Mouse (Mus musculus) neural tube, embryonic 11.5 days (tissue): Measurements from ENCODE around the gene Stap1. TPM values are rescaled to one million over a fixed set of nuclear protein-coding genes. Genes with fewer than 3 reads are reported as not detected.

Source experiments
- ATAC-seq: fragments of 200-750 bp; cut with Nextera tagmentation; 2 replicates; pipeline ENCODE4 v1.8.0; 2017; ENCODE audit warnings: moderate number of reproducible peaks, mild to moderate bottlenecking, moderate TSS enrichment, moderate library complexity; ENCODE audit not compliant: insufficient read depth, low FRiP score, low TSS enrichment
- DNase-seq: peaks from one replicate; pipeline ENCODE4 v3.0.0-alpha.2; 2015; ENCODE audit warnings: low spot score
- H3K27ac ChIP-seq: fragments of 300-500 bp; sonication (generic); 2 replicates; pipeline ENCODE4 v1.5.1; 2014; ENCODE audit warnings: low read depth, mild to moderate bottlenecking, low read length
- H3K27me3 ChIP-seq: fragments of 300-500 bp; sonication (generic); 2 replicates; pipeline ENCODE4 v1.6.1; 2014; ENCODE audit warnings: mild to moderate bottlenecking, low read length, mixed read lengths; ENCODE audit not compliant: control insufficient read depth, insufficient read depth
- H3K36me3 ChIP-seq: fragments of 300-500 bp; sonication (generic); 2 replicates; pipeline ENCODE4 v1.6.1; 2014; ENCODE audit warnings: mild to moderate bottlenecking, low read length, moderate library complexity, mixed read lengths; ENCODE audit not compliant: control insufficient read depth, insufficient read depth
- H3K4me1 ChIP-seq: fragments of 300-500 bp; sonication (generic); 2 replicates; pipeline ENCODE4 v1.6.1; 2014; ENCODE audit warnings: low read length, mixed read lengths; ENCODE audit not compliant: control insufficient read depth, insufficient read depth
- H3K4me2 ChIP-seq: fragments of 300-500 bp; sonication (generic); 2 replicates; pipeline ENCODE4 v1.6.1; 2014; ENCODE audit warnings: low read depth, mild to moderate bottlenecking, moderate library complexity
- H3K4me3 ChIP-seq: fragments of 300-500 bp; sonication (generic); 2 replicates; pipeline ENCODE4 v1.5.1; 2014; ENCODE audit warnings: low read depth, low read length
- H3K9ac ChIP-seq: fragments of 300-500 bp; sonication (generic); 2 replicates; pipeline ENCODE4 v1.6.1; 2014; ENCODE audit warnings: mild to moderate bottlenecking, low read length
- H3K9me3 ChIP-seq: fragments of 300-500 bp; sonication (generic); 2 replicates; pipeline ENCODE4 v1.6.1; 2016; ENCODE audit warnings: low read length; ENCODE audit not compliant: control insufficient read depth
- WGBS: fragments of 180-500 bp; shearing (Covaris S2); extraction: QIAGEN DNeasy Blood & Tissue Kit; methylation state at CpG from one replicate; pipeline ENCODE4 v1.1.7; 2014; 5-methylcytosine and 5-hydroxymethylcytosine counted together
- polyA plus RNA-seq: library from polyadenylated mRNA; unstranded; fragments of >200 nt; fragmentation: Nextera tagmentation; extraction: Ambion mirVana; gene quantifications from 2 replicates; pipeline ENCODE4 v1.2.1, GENCODE M21; 2014

Gene Stap1
- polyA plus RNA-seq, 1 experiment from 2014 or later: 0.15 TPM

DNA sequence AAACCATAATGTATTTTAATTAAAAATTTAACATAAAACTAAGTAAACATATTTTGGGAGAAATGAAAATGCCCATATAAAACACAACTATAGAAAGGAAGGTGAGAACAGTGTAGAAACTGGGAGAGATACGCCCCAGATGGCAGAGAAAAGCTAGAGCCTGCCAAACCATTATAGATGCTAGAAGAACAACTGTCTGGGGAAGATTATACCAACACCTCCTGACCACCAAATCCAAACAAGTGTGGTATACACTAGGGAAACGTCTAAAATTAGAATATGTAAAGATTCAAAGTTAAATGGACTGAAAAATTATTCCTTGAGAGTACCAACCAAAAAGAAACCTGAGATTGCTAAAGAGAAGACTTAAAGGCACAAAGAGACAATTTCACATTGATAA, 35.1 kb downstream of the Stap1 start:
- Histone ChIP-seq H3K9me3 (no peaks in the 10 kb centered on the region), H3K4me3 (no peak overlapping the region), H3K27ac (no peak overlapping the region), H3K4me1 (no peaks in the 10 kb centered on the region), H3K9ac (no peak overlapping the region), H3K27me3 (no peaks in the 10 kb centered on the region), H3K4me2 (no peak overlapping the region), H3K36me3 (peaks cover 2% of the 10 kb centered on the region; the same call in 1 of the 2 replicates)
- DNase-seq (no peak), ATAC-seq (no peak)
- 83% methylated on average over 2 of the region's 2 CpGs for WGBS

GRCm38 (mm10) chr5:86111074-86111473, 39.5 kb downstream of the Stap1 start:
- H3K4me2 ChIP-seq: no peak overlapping the region
- DNase-seq (no peak), ATAC-seq (no peak)
- no peaks in the 10 kb centered on the region for H3K9me3 ChIP-seq
- peaks cover 2% of the 10 kb centered on the region; the same call in 1 of the 2 replicates for H3K36me3 ChIP-seq
- no peaks in the 10 kb centered on the region for H3K4me1 ChIP-seq
- 79% methylated on average over 1 of the region's 1 CpGs for WGBS
- H3K27ac ChIP-seq: no peak overlapping the region
- H3K4me3 ChIP-seq: no peak overlapping the region
- no peak overlapping the region for H3K9ac ChIP-seq
- H3K27me3 ChIP-seq: no peaks in the 10 kb centered on the region

- DNase-seq (no peak), ATAC-seq (no peak)
- WGBS: 96% methylated on average over 2 of the region's 2 CpGs
Measured at GRCm38 (mm10) chr5:86113037-86113436, 41.5 kb downstream of the Stap1 start.

DNA sequence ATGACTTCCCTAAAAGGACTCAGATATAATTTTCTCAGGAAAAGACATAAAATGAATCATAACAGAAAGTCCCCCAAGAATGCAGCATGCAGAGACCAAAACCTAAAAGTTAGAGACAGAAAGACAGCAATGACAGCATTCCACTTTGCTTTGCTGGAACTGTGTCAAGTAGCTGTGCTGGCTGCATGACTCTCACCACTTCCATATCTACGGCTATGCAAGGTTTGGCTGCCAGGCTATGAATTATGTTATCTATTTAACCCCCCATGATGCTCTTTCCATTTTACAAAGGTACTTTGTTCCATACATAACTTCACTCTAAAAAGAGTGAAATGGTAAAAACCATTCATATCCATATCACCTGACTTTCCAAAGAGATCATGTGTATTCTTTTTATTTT, 42.5 kb downstream of the Stap1 start:
- H3K9ac ChIP-seq: no peak overlapping the region
- no peaks in the 10 kb centered on the region for H3K4me1 ChIP-seq
- WGBS: 74% methylated on average over 1 of the region's 1 CpGs
- H3K4me2 ChIP-seq: no peak overlapping the region
- H3K4me3 ChIP-seq: no peak overlapping the region
- ATAC-seq: no peak
- no peak for DNase-seq
- H3K27ac ChIP-seq: no peak overlapping the region
- H3K9me3 ChIP-seq: no peaks in the 10 kb centered on the region
- no peaks in the 10 kb centered on the region for H3K27me3 ChIP-seq
- no peaks in the 10 kb centered on the region for H3K36me3 ChIP-seq

More at GRCm38 (mm10) chr5:86113037-86113436, 41.5 kb downstream of the Stap1 start:
- no peaks in the 10 kb centered on the region for H3K4me1 ChIP-seq
- H3K4me2 ChIP-seq: no peak overlapping the region
- peaks cover 2% of the 10 kb centered on the region; the same call in 1 of the 2 replicates for H3K36me3 ChIP-seq
- no peak overlapping the region for H3K27ac ChIP-seq
- H3K9ac ChIP-seq: no peak overlapping the region
- H3K27me3 ChIP-seq: no peaks in the 10 kb centered on the region
- no peaks in the 10 kb centered on the region for H3K9me3 ChIP-seq
- H3K4me3 ChIP-seq: no peak overlapping the region

DNA sequence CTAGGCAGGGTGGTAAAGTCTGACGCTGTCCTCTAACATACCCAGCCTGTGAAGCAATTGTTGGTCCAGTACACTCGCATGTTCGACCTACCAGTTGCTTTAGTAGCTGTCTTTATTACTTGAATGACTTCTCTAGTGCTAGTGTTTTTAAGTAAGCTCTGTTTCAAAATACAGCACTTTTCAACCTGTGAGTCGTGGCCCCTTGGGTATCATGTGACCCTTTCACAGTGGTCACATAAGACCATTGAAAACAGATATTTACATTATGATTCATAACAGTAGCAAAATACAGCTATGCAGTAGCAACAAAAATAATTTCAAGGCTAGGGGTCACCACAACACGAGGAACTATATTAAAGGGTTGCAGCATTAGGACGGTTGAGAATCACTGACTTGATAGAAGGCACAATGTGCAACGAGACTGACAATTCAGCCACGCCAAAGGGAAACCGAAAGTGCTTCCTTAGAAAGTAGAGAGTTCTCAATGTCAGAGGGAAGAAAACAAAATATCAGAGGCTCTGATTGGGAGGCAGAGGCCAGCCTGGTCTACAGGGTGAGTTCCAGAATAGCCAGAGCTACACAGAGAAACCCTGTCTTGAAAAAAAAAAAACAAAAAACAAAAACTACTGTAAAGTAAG, 47.0 kb downstream of the Stap1 start:
- no peak overlapping the region for H3K4me2 ChIP-seq
- H3K27me3 ChIP-seq: no peaks in the 10 kb centered on the region
- no peak overlapping the region for H3K4me3 ChIP-seq
- WGBS: 94% methylated on average over 9 of the region's 9 CpGs
- ATAC-seq (no peak), DNase-seq (no peak)
- H3K4me1 ChIP-seq: no peaks in the 10 kb centered on the region
- H3K27ac ChIP-seq: no peak overlapping the region
- no peak overlapping the region for H3K9ac ChIP-seq
- no peaks in the 10 kb centered on the region for H3K9me3 ChIP-seq
- H3K36me3 ChIP-seq: 0 out of 2 replicates have a peak, but pooled peaks cover 2% of the 10 kb centered on the region

DNA sequence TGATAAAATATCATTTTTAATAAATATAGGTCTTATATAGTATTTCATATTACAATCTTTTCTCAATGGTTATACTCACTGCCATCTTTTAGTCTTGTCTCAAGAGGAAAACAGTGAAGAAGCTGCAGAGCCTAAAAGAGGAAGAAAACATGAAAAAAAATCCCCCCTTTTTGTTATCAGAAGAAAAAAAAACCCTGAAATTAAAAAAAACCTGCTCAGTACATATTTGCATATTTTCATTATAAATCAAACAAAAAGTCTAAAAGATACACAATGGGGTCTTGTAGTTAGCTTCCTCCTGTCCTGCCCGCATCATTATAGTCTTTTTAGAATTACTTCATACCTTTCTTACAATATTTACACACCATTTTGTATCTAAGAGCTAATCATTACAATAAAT, 57.2 kb downstream of the Stap1 start:
- WGBS: 100% methylated on average over 1 of the region's 1 CpGs
- ATAC-seq (no peak), DNase-seq (no peak)

GRCm38 (mm10) chr5:86129828-86130227, 58.3 kb downstream of the Stap1 start:
- H3K4me1 ChIP-seq: no peaks in the 10 kb centered on the region
- H3K36me3 ChIP-seq: no peaks in the 10 kb centered on the region; the same call in 1 of the 2 replicates
- no peak overlapping the region for H3K27ac ChIP-seq
- no peak for ATAC-seq
- no peak overlapping the region for H3K9ac ChIP-seq
- no peaks in the 10 kb centered on the region for H3K27me3 ChIP-seq
- H3K4me3 ChIP-seq: no peak overlapping the region
- H3K9me3 ChIP-seq: no peaks in the 10 kb centered on the region
- H3K4me2 ChIP-seq: no peak overlapping the region
- DNase-seq: no peak

More for the DNA sequence above, 57.2 kb downstream of the Stap1 start:
- Histone ChIP-seq H3K9me3 (no peaks in the 10 kb centered on the region), H3K27ac (no peak overlapping the region), H3K36me3 (no peaks in the 10 kb centered on the region; the same call in 1 of the 2 replicates), H3K9ac (no peak overlapping the region), H3K4me2 (no peak overlapping the region), H3K27me3 (no peaks in the 10 kb centered on the region), H3K4me3 (no peak overlapping the region), H3K4me1 (no peaks in the 10 kb centered on the region)

Other genes with a start within 250 kb of the Stap1 start
- 44.0 and 46.0 TPM in 2 replicates for gene Cenpc1, start 6.2 kb upstream of the Stap1 start, polyA plus RNA-seq
- 25.0 and 25.7 TPM in 2 replicates for gene Uba6, start 101.1 kb downstream of the Stap1 start, polyA plus RNA-seq
- gene Gnrhr, start 126.2 kb downstream of the Stap1 start, polyA plus RNA-seq: not detected in 2 replicates
- not detected in 2 replicates for gene Tmprss11c, start 217.6 kb downstream of the Stap1 start, polyA plus RNA-seq